In the genomic region with DNA sequence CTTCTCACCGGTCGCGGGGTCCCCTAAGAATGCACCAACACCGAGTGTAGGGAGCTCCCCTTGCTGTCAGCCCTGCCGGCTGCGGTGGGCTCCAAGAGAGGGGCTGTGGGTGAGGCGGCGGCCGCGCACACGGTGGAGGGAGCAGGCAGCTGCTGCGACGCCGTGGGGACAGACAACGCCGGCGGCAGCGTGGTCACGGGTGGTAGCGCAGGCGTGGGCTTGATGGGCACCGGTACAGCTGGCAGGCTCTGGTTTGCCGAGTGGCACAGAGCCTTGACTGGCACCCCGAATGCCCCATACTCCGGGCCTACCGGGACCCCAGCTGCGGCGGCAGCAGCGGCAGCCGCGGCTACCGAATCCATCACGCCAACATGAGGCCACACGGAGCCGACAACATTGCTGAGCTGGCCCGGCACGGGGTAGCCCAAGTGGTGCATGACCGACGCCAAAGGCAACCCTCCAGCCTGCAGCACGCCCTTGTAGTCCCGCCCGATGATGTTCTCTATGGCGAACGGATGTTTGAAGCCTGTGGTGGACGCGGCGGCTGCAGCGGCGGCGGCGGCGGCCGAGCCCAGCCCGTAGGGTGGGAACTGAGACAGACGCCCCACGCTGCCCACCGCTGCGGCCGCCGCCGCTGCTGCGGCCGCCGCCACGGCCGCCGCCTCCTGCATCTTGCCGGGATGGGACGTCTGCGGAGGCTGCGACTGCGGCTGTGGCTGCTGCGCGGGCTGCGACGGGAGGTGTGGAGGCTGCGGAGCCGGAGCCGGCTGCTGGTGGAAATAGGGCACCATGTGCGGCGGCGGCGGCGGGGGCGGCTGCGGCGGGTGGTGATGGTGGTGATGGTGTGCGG, we compare ENCODE assay signal across 9 mouse cellular contexts. TPM values are rescaled to one million over a fixed set of nuclear protein-coding genes. Genes with fewer than 3 reads are reported as not detected.
A peak's percentile ranks its signal among the peaks of the same experiment; 100 is the strongest.
DNase-seq lines count a peak whose midpoint lies in the region; ATAC-seq and TF ChIP-seq lines count a peak whose summit lies in the region.
"Had no signal": no experiment of that assay in that cellular context is flagged by ENCODE, and none has a peak within 500 bp of the region (broad histone marks: within the 10 kb centered on the region; RNA-seq: fewer than 3 reads in every experiment).

No protein-coding gene starts in this region.

- H3K9me3 ChIP-seq in heart, embryonic 10.5 days: no peaks in the 10 kb centered on the region
- no peaks in the 10 kb centered on the region for H3K9me3 ChIP-seq in ES-Bruce4 (replicated peaks; ENCODE audit: control insufficient read depth, insufficient read depth, low read length, poor library complexity, severe bottlenecking)
- no peaks in the 10 kb centered on the region for H3K9me3 ChIP-seq in hindbrain, embryonic 10.5 days
- no peaks in the 10 kb centered on the region for H3K9me3 ChIP-seq in liver, embryonic 13.5 days (replicated peaks)

- TF ChIP-seq POLR2A in ES-Bruce4 (IDR thresholded peaks at IDR 0.05; ENCODE audit: insufficient read depth, low read length): no peak

- DNase-seq in heart, embryonic 10.5 days (ENCODE audit: low spot score): no peak
- DNase-seq in heart, postnatal 25 days (ENCODE audit: low spot score): no peak
- DNase-seq in embryo, embryonic 9.5 days (ENCODE audit: extremely low spot score): peak; percentile 57
- DNase-seq in hindbrain, embryonic 10.5 days (ENCODE audit: low spot score): peak; percentile 69
- no peak for DNase-seq in liver, embryonic 13.5 days
- DNase-seq in right cerebral cortex, postnatal 4 days: peak; percentile 25
- no peak for DNase-seq in ovary, postnatal 36 days (ENCODE audit: low spot score)

- H3K27ac ChIP-seq in heart, embryonic 10.5 days: no peak overlapping the region; the same call in 1 of the 2 replicates
- H3K27ac ChIP-seq in ES-Bruce4 (ENCODE audit: insufficient read depth, low read length): no peak overlapping the region
- no peak overlapping the region; the same call in 1 of the 2 replicates for H3K27ac ChIP-seq in hindbrain, embryonic 10.5 days
- H3K27ac ChIP-seq in liver, embryonic 13.5 days: no peak overlapping the region

- intact Hi-C loops in heart, postnatal 25 days (cut with DNase I): no loop called here

- ATAC-seq in liver, embryonic 13.5 days (ENCODE audit: low read depth): no peak

- H3K4me1 ChIP-seq in heart, embryonic 10.5 days: peaks cover 40% of the 10 kb centered on the region
- no peaks in the 10 kb centered on the region for H3K4me1 ChIP-seq in ES-Bruce4 (ENCODE audit: control insufficient read depth, insufficient read depth, low read length)
- H3K4me1 ChIP-seq in hindbrain, embryonic 10.5 days (replicated peaks): peaks cover 43% of the 10 kb centered on the region
- peaks cover 17% of the 10 kb centered on the region for H3K4me1 ChIP-seq in liver, embryonic 13.5 days (replicated peaks)

- no peaks in the 10 kb centered on the region for H3K36me3 ChIP-seq in heart, embryonic 10.5 days
- H3K36me3 ChIP-seq in ES-Bruce4 (ENCODE audit: control insufficient read depth, insufficient read depth, low read length, poor library complexity, severe bottlenecking): no peaks in the 10 kb centered on the region
- H3K36me3 ChIP-seq in hindbrain, embryonic 10.5 days: no peaks in the 10 kb centered on the region
- no peaks in the 10 kb centered on the region for H3K36me3 ChIP-seq in liver, embryonic 13.5 days

- H3K4me2 ChIP-seq in liver, embryonic 13.5 days: peak overlapping the region; percentile 57

- no peak for TF ChIP-seq EP300 in ES-Bruce4 (IDR thresholded peaks at IDR 0.05; ENCODE audit: insufficient read depth, low read depth, low read length)

- H3K9ac ChIP-seq in ES-Bruce4 (ENCODE audit: low read depth, poor library complexity, severe bottlenecking): peak overlapping the region; percentile 2; the same call in 1 of the 2 replicates
- no peak overlapping the region for H3K9ac ChIP-seq in liver, embryonic 13.5 days

- peaks cover 100% of the 10 kb centered on the region for H3K27me3 ChIP-seq in heart, embryonic 10.5 days (ENCODE audit: insufficient read depth, poor library complexity, severe bottlenecking)
- peaks cover 71% of the 10 kb centered on the region for H3K27me3 ChIP-seq in ES-Bruce4 (ENCODE audit: control insufficient read depth, insufficient read depth, low read length, poor library complexity, severe bottlenecking)
- H3K27me3 ChIP-seq in hindbrain, embryonic 10.5 days (ENCODE audit: insufficient read depth, poor library complexity, severe bottlenecking): peaks cover 100% of the 10 kb centered on the region
- peaks cover 100% of the 10 kb centered on the region for H3K27me3 ChIP-seq in liver, embryonic 13.5 days

- H3K4me3 ChIP-seq in heart, embryonic 10.5 days: peak overlapping the region; percentile 64
- peak overlapping the region; percentile 64 for H3K4me3 ChIP-seq in ES-Bruce4 (ENCODE audit: low read depth, low read length)
- peak overlapping the region; percentile 50 for H3K4me3 ChIP-seq in hindbrain, embryonic 10.5 days
- H3K4me3 ChIP-seq in liver, embryonic 13.5 days (replicated peaks): peak overlapping the region; percentile 43

- WGBS in heart, embryonic 10.5 days: under 1% methylated on average over 82 of the region's 88 CpGs
- WGBS in hindbrain, embryonic 10.5 days: under 1% methylated on average over 81 of the region's 88 CpGs
- WGBS in liver, embryonic 13.5 days (ENCODE audit: insufficient replicate concordance): under 1% methylated on average over 80 of the region's 88 CpGs

- no peak for TF ChIP-seq CTCF in ES-Bruce4 (IDR thresholded peaks at IDR 0.05; ENCODE audit: low read depth, low read length)

RNA-seq across cellular contexts. Expression of a gene that starts 1.0 kb away (rescaled TPM):
- polyA plus RNA-seq in heart, embryonic 10.5 days (2016; fragmentation: Nextera tagmentation; extraction: Ambion mirVana): not detected in 2 replicates
- not detected for total RNA-seq in heart, postnatal 25 days (2021)
- polyA plus RNA-seq in ES-Bruce4 (2011; ENCODE audit: insufficient read depth, insufficient read length, low read depth, missing spikeins): not detected in 2 replicates
- polyA plus RNA-seq in hindbrain, embryonic 10.5 days (2016; fragmentation: Nextera tagmentation; extraction: Ambion mirVana): 0.26 and 0.29 TPM in 2 replicates
- not detected in 2 replicates for polyA plus RNA-seq in liver, embryonic 13.5 days (2015; fragmentation: Nextera tagmentation; extraction: Ambion mirVana)
- total RNA-seq: heart, postnatal 14 days had no signal

Comparison
In these comparisons a context has a peak if more than half of its experiments do, and no peak if none do; other contexts are left out.
1. DNase-seq: peak in embryo, embryonic 9.5 days (single experiment), hindbrain, embryonic 10.5 days (single experiment) and right cerebral cortex, postnatal 4 days (single experiment); none in heart, embryonic 10.5 days (single experiment), heart, postnatal 25 days (single experiment), liver, embryonic 13.5 days (single experiment) and ovary, postnatal 36 days (single experiment).
2. Peak in every context shown above with its lines, with median percentiles within 50 percentile points of each other: H3K4me3 ChIP-seq.